Comparison of ENCODE assay signal across 22 mouse cellular contexts in the genomic region with DNA sequence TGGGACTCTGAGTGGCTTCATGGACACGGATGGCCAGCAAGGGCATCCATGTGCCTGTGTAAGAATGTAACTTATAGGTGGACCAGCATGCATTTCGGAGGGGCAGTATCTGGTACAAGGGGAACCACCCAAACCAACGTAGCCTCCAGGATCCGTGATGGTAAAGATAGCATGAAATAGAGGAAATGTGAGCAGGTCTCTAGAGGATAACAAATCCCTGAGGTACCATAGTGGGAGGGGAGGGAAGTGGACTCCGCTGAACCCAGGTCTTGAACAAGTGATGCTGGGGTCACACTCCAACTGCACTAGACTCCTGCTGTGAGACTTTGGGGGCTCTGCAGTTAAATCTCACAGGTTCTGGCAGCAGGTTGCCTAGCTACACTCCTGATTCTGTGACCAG. TPM values are rescaled to one million over a fixed set of nuclear protein-coding genes. Genes with fewer than 3 reads are reported as not detected.
"Had no signal": no experiment of that assay in that cellular context is flagged by ENCODE, and none has a peak within 500 bp of the region (broad histone marks: within the 10 kb centered on the region; RNA-seq: fewer than 3 reads in every experiment).

No protein-coding gene starts in this region.

- H3K9ac ChIP-seq: heart, embryonic 12.5 days; hindbrain, embryonic 12.5 days; hindbrain, embryonic 14.5 days; intestine, embryonic 15.5 days; limb, embryonic 12.5 days had no signal

- H3K4me3 ChIP-seq: gastrocnemius, adult 2 months; heart, adult 2 months; heart, embryonic 12.5 days; hindbrain, embryonic 10.5 days; hindbrain, embryonic 12.5 days; intestine, embryonic 15.5 days; layer of hippocampus, adult 2 months; left cerebral cortex, adult 2 months; limb, embryonic 10.5 days; limb, embryonic 12.5 days had no signal

- H3K36me3 ChIP-seq: heart, embryonic 12.5 days; hindbrain, embryonic 10.5 days; hindbrain, embryonic 12.5 days; intestine, embryonic 15.5 days; limb, embryonic 10.5 days; limb, embryonic 12.5 days had no signal

- H3K4me2 ChIP-seq: heart, embryonic 12.5 days; hindbrain, embryonic 12.5 days; hindbrain, embryonic 14.5 days; intestine, embryonic 15.5 days; limb, embryonic 12.5 days had no signal

- DNase-seq: gastrocnemius, postnatal 10 days; gastrocnemius, postnatal 25 days; heart, adult 2 months; heart, postnatal 10 days; heart, postnatal 4 days; kidney, adult 18-20 months; kidney, adult 8-10 months; kidney, postnatal 10 days; kidney, postnatal 25 days; kidney, postnatal 4 days; liver had no signal

- H3K27ac ChIP-seq: heart, adult 2 months; hindbrain, embryonic 10.5 days; hindbrain, embryonic 12.5 days; hindbrain, embryonic 14.5 days; intestine, embryonic 15.5 days; layer of hippocampus, adult 2 months; left cerebral cortex, adult 2 months; limb, embryonic 10.5 days; limb, embryonic 12.5 days had no signal

- H3K4me1 ChIP-seq: hindbrain, embryonic 10.5 days; hindbrain, embryonic 12.5 days; intestine, embryonic 15.5 days; limb, embryonic 10.5 days; limb, embryonic 12.5 days had no signal

- H3K27me3 ChIP-seq: hindbrain, embryonic 12.5 days; intestine, embryonic 15.5 days; limb, embryonic 12.5 days had no signal

- H3K9me3 ChIP-seq: heart, embryonic 12.5 days; hindbrain, embryonic 10.5 days; hindbrain, embryonic 12.5 days; intestine, embryonic 15.5 days; limb, embryonic 10.5 days; limb, embryonic 12.5 days had no signal

RNA-seq across cellular contexts. Expression of gene Col6a6, which starts 27.7 kb away (rescaled TPM):
- total RNA-seq: granulocyte monocyte progenitor cell, adult 5-6 weeks had no signal
